In genomic region chr13:75227616-75228277, GRCm38 (mm10) we compare ENCODE assay signal across 8 mouse cellular contexts.
DNase-seq lines count a peak whose midpoint lies in the region; ATAC-seq lines count a peak whose summit lies in the region.

No protein-coding gene starts in this region.

- no peaks in the 10 kb centered on the region for H3K4me1 ChIP-seq in limb, embryonic 11.5 days (ENCODE audit: control insufficient read depth, insufficient read depth, low read length)

- peak; percentile 50; the same call in 1 of the 2 replicates for ATAC-seq in limb, embryonic 11.5 days (ENCODE audit: insufficient number of reproducible peaks, low FRiP score, low TSS enrichment, low read depth)

- no peak overlapping the region for H3K4me2 ChIP-seq in limb, embryonic 11.5 days (ENCODE audit: low read depth, severe bottlenecking)

- no peak overlapping the region for H3K9ac ChIP-seq in limb, embryonic 11.5 days (ENCODE audit: low read length)

- no peaks in the 10 kb centered on the region for H3K36me3 ChIP-seq in limb, embryonic 11.5 days (ENCODE audit: control insufficient read depth, insufficient read depth, low read length)
- H3K36me3 ChIP-seq in splenic B cell, adult 2 months (ENCODE audit: control insufficient read depth, insufficient read depth, low read length, poor library complexity, severe bottlenecking), result no peaks in the 10 kb centered on the region

- 38% methylated on average over 5 of the region's 5 CpGs for WGBS in limb, embryonic 11.5 days

- no peak overlapping the region for H3K27ac ChIP-seq in limb, embryonic 11.5 days (replicated peaks; ENCODE audit: low read depth, low read length)

- DNase-seq in 3134 (ENCODE audit: extremely low read depth, insufficient read length, low spot score) (peak; percentile 5), MN1 (ENCODE audit: low spot score) (peak; percentile 14)
- peak; percentile 43 for DNase-seq in cerebellum, adult 9-10 months
- DNase-seq in frontal cortex, postnatal 10 days (ENCODE audit: low spot score in 2 of 2), result peak; percentile 10 to 55
- peak; percentile 72 for DNase-seq in kidney, adult 9 months
- peak; percentile 78 for DNase-seq in limb, embryonic 11.5 days (ENCODE audit: low spot score)
- DNase-seq in neural tube, embryonic 10.5 days (ENCODE audit: extremely low spot score, low spot score), result peak; percentile 61
- peak; percentile 75 for DNase-seq in splenic B cell, adult 2 months (ENCODE audit: low read depth, low spot score)

- no peak overlapping the region for H3K4me3 ChIP-seq in limb, embryonic 11.5 days (ENCODE audit: low read depth, low read length)

- H3K27me3 ChIP-seq in limb, embryonic 11.5 days (ENCODE audit: control insufficient read depth, insufficient read depth, low read length), result no peaks in the 10 kb centered on the region
- no peaks in the 10 kb centered on the region for H3K27me3 ChIP-seq in splenic B cell, adult 2 months (ENCODE audit: control insufficient read depth, insufficient read depth, low read length, poor library complexity, severe bottlenecking)

- no peaks in the 10 kb centered on the region for H3K9me3 ChIP-seq in limb, embryonic 11.5 days (ENCODE audit: control insufficient read depth, low read length)

Comparison
In these comparisons a context has a peak if more than half of its experiments do, and no peak if none do; other contexts are left out.
1. DNase-seq: peak in every context shown above with its lines; median percentile 78 in limb, embryonic 11.5 days; 75 in splenic B cell, adult 2 months; 72 in kidney, adult 9 months; 61 in neural tube, embryonic 10.5 days; 43 in cerebellum, adult 9-10 months; 32 in frontal cortex, postnatal 10 days; 14 in MN1; 5 in 3134.